Mouse (Mus musculus): ENCODE measurements around the gene Susd3. TPM values are rescaled to one million over a fixed set of nuclear protein-coding genes. Genes with fewer than 3 reads are reported as not detected.

The Susd3 gene
- polyA plus RNA-seq, 1 experiment from 2014 or later: 0.48 TPM

Other genes starting within 250 kb of the Susd3 start
- gene Wnk2, start 100.7 kb downstream of the Susd3 start, polyA plus RNA-seq (2015; fragmentation: Nextera tagmentation; extraction: Ambion mirVana): 19.6 and 23.2 TPM in 2 replicates
- gene Ninj1, start 61.2 kb downstream of the Susd3 start, polyA plus RNA-seq (2015; fragmentation: Nextera tagmentation; extraction: Ambion mirVana): 28.2 and 32.3 TPM in 2 replicates
- 33.8 and 37.9 TPM in 2 replicates for gene Card19, start 32.7 kb downstream of the Susd3 start, polyA plus RNA-seq (2015; fragmentation: Nextera tagmentation; extraction: Ambion mirVana)
- 1.6 and 1.9 TPM in 2 replicates for gene Fgd3, start 71.6 kb upstream of the Susd3 start, polyA plus RNA-seq (2015; fragmentation: Nextera tagmentation; extraction: Ambion mirVana)
- 28.7 and 28.9 TPM in 2 replicates for gene Bicd2, start 92.9 kb upstream of the Susd3 start, polyA plus RNA-seq (2015; fragmentation: Nextera tagmentation; extraction: Ambion mirVana)
- gene Ippk, start 172.5 kb upstream of the Susd3 start, polyA plus RNA-seq (2015; fragmentation: Nextera tagmentation; extraction: Ambion mirVana): 12.3 and 13.2 TPM in 2 replicates
- 0.30 and 0.39 TPM in 2 replicates for gene Tes3-ps, start 244.6 kb upstream of the Susd3 start, polyA plus RNA-seq (2015; fragmentation: Nextera tagmentation; extraction: Ambion mirVana)